Mouse (Mus musculus): Measurements from ENCODE around the gene Tmem88.

- TF ChIP-seq CTCF (IDR thresholded peaks at IDR 0.05) (no peak), EP300 (IDR thresholded peaks at IDR 0.05) (no peak)
These were observed 609 bp upstream of the Tmem88 start for GRCm38 (mm10) chr11:69398486-69399200.
